Mouse (Mus musculus) kidney, adult 2 months (tissue): ENCODE measurements at regions not wholly inside any gene's neighbourhood (a gene's known extent, or its start where the extent isn't known, plus 50 kb on each side); places are given as distances from the start of the nearest gene placed in this dataset.

Experiments
- DNase-seq: peaks from one replicate; pipeline ENCODE4 v3.0.0; 2021
- H3K27ac ChIP-seq: fragments of 200-500 bp; 2 replicates; pipeline ENCODE4 v1.5.1; 2012; ENCODE audit warnings: low read depth, low read length, control low read depth, inconsistent platforms; ENCODE audit not compliant: insufficient read depth
- H3K27me3 ChIP-seq: fragments of 200-500 bp; replicated peaks from 2 replicates; pipeline ENCODE4 v1.6.1; 2012; ENCODE audit warnings: mild to moderate bottlenecking, moderate library complexity, low read length, inconsistent platforms; ENCODE audit not compliant: control insufficient read depth, insufficient read depth
- H3K36me3 ChIP-seq: fragments of 200-500 bp; 2 replicates; pipeline ENCODE4 v1.6.1; 2012; ENCODE audit warnings: mild to moderate bottlenecking, moderate library complexity, low read length, inconsistent platforms; ENCODE audit not compliant: control insufficient read depth, insufficient read depth
- H3K4me1 ChIP-seq: fragments of 200-500 bp; 2 replicates; pipeline ENCODE4 v1.6.1; 2011; ENCODE audit warnings: low read length; ENCODE audit not compliant: control insufficient read depth, insufficient read depth
- H3K4me3 ChIP-seq: fragments of 200-500 bp; 2 replicates; pipeline ENCODE4 v1.5.1; 2011; ENCODE audit warnings: mild to moderate bottlenecking, low read depth, low read length, control low read depth; ENCODE audit not compliant: insufficient read depth
- CTCF ChIP-seq: fragments of 200-500 bp; conservative IDR thresholded peaks from 2 replicates; pipeline ENCODE4 v1.5.1; 2011; ENCODE audit warnings: low read depth, mild to moderate bottlenecking, control low read depth, low read length, moderate library complexity, mixed read lengths; ENCODE audit not compliant: insufficient read depth, insufficient read length
- POLR2A ChIP-seq: fragments of 200-500 bp; IDR thresholded peaks from one replicate; pipeline ENCODE4 v1.6.1; 2011; ENCODE audit warnings: low read depth, low read length, control low read depth
- WGBS: fragments of 180-500 bp; shearing (Covaris S2); methylation state at CpG from one replicate; pipeline ENCODE4 v1.1.7; 2018; 5-methylcytosine and 5-hydroxymethylcytosine counted together

GRCm38 (mm10) chr13:6235394-6235793, 312.6 kb upstream of the Pitrm1 start:
- peak overlapping the region; percentile 16; the same call in 1 of the 2 replicates for H3K27ac ChIP-seq
- TF ChIP-seq CTCF (no peak), POLR2A (no peak)
- no peaks in the 10 kb centered on the region for H3K4me1 ChIP-seq
- no peak overlapping the region for H3K4me3 ChIP-seq
- H3K36me3 ChIP-seq, result no peaks in the 10 kb centered on the region
- 94% methylated on average over 1 of the region's 1 CpGs for WGBS
- no peak for DNase-seq
- H3K27me3 ChIP-seq, result no peaks in the 10 kb centered on the region

DNA sequence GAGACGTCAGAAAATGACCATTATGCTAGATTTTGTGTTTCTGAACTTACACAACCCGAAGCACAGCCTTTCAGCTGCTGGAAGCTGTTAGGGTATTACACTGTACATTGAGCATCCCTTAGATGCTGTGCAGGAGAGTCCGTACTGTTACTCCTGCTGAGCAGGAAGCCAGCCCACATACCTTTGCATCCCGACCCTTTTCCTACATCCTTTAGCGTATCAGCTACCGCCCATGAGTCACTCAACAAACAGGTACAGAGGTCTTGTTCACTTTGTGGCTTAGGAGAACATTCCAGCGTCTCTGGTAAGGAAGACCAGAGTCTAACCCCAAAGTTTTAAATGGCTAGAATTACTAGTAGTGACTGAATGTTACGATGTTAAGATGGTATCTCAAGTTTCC, 311.4 kb upstream of the Pitrm1 start:
- Histone ChIP-seq H3K27me3 (no peaks in the 10 kb centered on the region), H3K36me3 (no peaks in the 10 kb centered on the region), H3K27ac (no peak overlapping the region), H3K4me1 (no peaks in the 10 kb centered on the region), H3K4me3 (no peak overlapping the region)
- 81% methylated on average over 8 of the region's 8 CpGs for WGBS
- DNase-seq, result no peak
- no peak for TF ChIP-seq CTCF
- no peak for TF ChIP-seq POLR2A

DNA sequence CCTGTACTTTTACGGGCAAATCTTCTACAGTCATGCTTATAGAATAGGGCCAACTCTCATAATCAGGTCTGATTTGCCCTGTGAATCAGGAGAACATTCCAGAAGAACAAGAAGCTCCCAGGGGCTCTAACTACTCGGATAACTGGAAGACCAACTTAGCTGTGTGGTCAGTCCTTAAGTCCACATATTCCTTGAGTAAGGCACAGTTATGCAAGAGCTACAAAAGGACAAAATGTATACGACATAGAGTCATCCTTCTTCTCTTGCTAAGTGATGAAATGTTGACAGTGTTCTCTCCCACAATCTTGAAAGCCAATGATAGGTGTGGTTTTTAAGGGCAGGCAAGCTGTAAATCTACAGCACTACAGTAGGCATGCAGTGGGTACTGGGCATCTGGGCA, 310.7 kb upstream of the Pitrm1 start:
- Histone ChIP-seq H3K4me3 (no peak overlapping the region), H3K27ac (no peak overlapping the region), H3K27me3 (no peaks in the 10 kb centered on the region), H3K36me3 (no peaks in the 10 kb centered on the region), H3K4me1 (no peaks in the 10 kb centered on the region)
- TF ChIP-seq POLR2A (no peak), CTCF (no peak)
- DNase-seq, result no peak
- 78% methylated on average over 3 of the region's 3 CpGs for WGBS

- TF ChIP-seq POLR2A (no peak), CTCF (peak; percentile 41)
- WGBS, result 53% methylated on average over 3 of the region's 3 CpGs
- no peak for DNase-seq
Observed at GRCm38 (mm10) chr13:6240855-6241254, 307.1 kb upstream of the Pitrm1 start.

GRCm38 (mm10) chr13:6241472-6242123, 306.4 kb upstream of the Pitrm1 start:
- H3K27ac ChIP-seq, result no peak overlapping the region
- WGBS, result 66% methylated on average over 5 of the region's 5 CpGs

More at GRCm38 (mm10) chr13:6240855-6241254, 307.1 kb upstream of the Pitrm1 start:
- Histone ChIP-seq H3K27ac (no peak overlapping the region), H3K27me3 (no peaks in the 10 kb centered on the region), H3K36me3 (no peaks in the 10 kb centered on the region), H3K4me3 (no peak overlapping the region), H3K4me1 (no peaks in the 10 kb centered on the region)

DNA sequence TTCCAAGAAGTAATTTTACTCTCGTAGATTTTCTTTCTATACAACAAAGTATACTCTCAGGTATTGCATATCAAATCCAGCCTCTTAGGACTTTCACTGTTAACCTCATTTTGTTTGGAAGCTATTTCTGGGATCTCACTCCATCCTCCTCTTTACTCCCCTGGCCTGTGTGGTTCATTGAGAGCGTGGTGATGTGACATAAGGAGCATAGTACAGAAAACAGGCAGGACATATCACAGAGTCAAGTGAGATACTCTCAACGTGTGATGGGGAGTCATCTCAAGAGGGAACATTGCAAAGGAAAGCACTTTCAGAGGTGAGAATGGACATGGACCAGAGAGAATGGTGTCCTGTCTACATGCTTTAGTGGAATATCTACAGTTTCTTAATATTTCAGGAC, 297.8 kb upstream of the Pitrm1 start:
- 85% methylated on average over 3 of the region's 3 CpGs for WGBS
- TF ChIP-seq CTCF (no peak), POLR2A (no peak)
- Histone ChIP-seq H3K36me3 (no peaks in the 10 kb centered on the region), H3K27me3 (no peaks in the 10 kb centered on the region), H3K4me3 (no peak overlapping the region), H3K27ac (no peak overlapping the region), H3K4me1 (no peaks in the 10 kb centered on the region)
- DNase-seq, result no peak

More at GRCm38 (mm10) chr13:6241472-6242123, 306.4 kb upstream of the Pitrm1 start:
- Histone ChIP-seq H3K36me3 (no peaks in the 10 kb centered on the region), H3K4me3 (no peak overlapping the region), H3K27me3 (no peaks in the 10 kb centered on the region), H3K4me1 (no peaks in the 10 kb centered on the region)
- DNase-seq, result no peak
- TF ChIP-seq POLR2A (no peak), CTCF (no peak)

- H3K4me3 ChIP-seq, result no peak overlapping the region
Observed at GRCm38 (mm10) chr13:6251025-6251862, 296.7 kb upstream of the Pitrm1 start.

More at GRCm38 (mm10) chr13:6251025-6251862, 296.7 kb upstream of the Pitrm1 start:
- no peaks in the 10 kb centered on the region for H3K4me1 ChIP-seq
- no peaks in the 10 kb centered on the region for H3K27me3 ChIP-seq
- TF ChIP-seq CTCF, result no peak
- TF ChIP-seq POLR2A, result no peak
- H3K27ac ChIP-seq, result no peak overlapping the region
- no peaks in the 10 kb centered on the region for H3K36me3 ChIP-seq
- DNase-seq, result no peak
- 66% methylated on average over 4 of the region's 4 CpGs for WGBS
